Mouse (Mus musculus) bone marrow macrophage, adult 2 months (primary cell): ENCODE data around the gene Olfr1412. TPM values are rescaled to one million over a fixed set of nuclear protein-coding genes. Genes with fewer than 3 reads are reported as not detected.

Experiments
- H3K27ac ChIP-seq: 2 replicates; pipeline ENCODE4 v1.5.1; 2012; ENCODE audit warnings: low read depth, low read length; ENCODE audit not compliant: insufficient read depth
- H3K4me1 ChIP-seq: 2 replicates; pipeline ENCODE4 v1.6.1; 2012; ENCODE audit warnings: low read length; ENCODE audit not compliant: control insufficient read depth, insufficient read depth
- H3K4me3 ChIP-seq: 2 replicates; pipeline ENCODE4 v1.5.1; 2012; ENCODE audit warnings: mild to moderate bottlenecking, low read length, moderate library complexity; ENCODE audit not compliant: insufficient read depth
- CTCF ChIP-seq: IDR thresholded peaks from 2 replicates; pipeline ENCODE4 v1.5.1; 2012; ENCODE audit warnings: low read depth, mild to moderate bottlenecking, low read length, moderate library complexity
- POLR2A ChIP-seq: IDR thresholded peaks from 2 replicates; pipeline ENCODE4 v1.6.1; 2012; ENCODE audit warnings: mild to moderate bottlenecking, low read depth, low read length, borderline replicate concordance
- polyA plus RNA-seq: library from polyadenylated mRNA; stranded (reverse); fragments of >200 nt; gene quantifications from 2 replicates; pipeline ENCODE4 v1.2.4, GENCODE M21; 2012; ENCODE audit not compliant: missing spikeins, insufficient read depth, insufficient read length

The Olfr1412 gene
- polyA plus RNA-seq, 1 experiment: not detected

GRCm38 (mm10) chr1:92634976-92635599, 49.5 kb downstream of the Olfr1412 start:
- Histone ChIP-seq H3K4me1 (peaks cover 10% of the 10 kb centered on the region), H3K4me3 (no peak overlapping the region), H3K27ac (no peak overlapping the region)
- no peak for TF ChIP-seq CTCF
- TF ChIP-seq POLR2A: no peak

DNA sequence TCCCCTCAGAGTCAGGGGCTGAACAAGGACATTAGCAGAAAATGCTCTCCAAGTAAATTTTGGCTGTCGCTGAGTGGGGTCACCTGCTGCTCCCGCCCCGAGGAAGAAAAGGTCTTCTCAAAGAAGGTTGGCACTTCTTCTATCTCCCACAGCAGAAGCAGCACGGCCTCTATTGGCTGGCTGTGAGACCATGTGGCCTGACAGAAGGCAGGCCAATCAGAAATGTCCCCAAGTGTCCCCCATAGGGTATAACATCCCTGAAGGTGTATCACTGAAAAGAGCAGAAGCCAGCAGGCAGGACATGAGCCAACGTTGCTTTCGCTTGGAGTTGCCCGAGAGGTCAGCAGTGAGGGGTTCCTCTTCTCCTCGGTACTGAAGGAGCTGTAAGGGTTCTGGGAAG, 50.4 kb downstream of the Olfr1412 start:
- TF ChIP-seq POLR2A (no peak), CTCF (no peak)
- no peak overlapping the region for H3K4me3 ChIP-seq
- H3K4me1 ChIP-seq: peaks cover 10% of the 10 kb centered on the region
- H3K27ac ChIP-seq: no peak overlapping the region

DNA sequence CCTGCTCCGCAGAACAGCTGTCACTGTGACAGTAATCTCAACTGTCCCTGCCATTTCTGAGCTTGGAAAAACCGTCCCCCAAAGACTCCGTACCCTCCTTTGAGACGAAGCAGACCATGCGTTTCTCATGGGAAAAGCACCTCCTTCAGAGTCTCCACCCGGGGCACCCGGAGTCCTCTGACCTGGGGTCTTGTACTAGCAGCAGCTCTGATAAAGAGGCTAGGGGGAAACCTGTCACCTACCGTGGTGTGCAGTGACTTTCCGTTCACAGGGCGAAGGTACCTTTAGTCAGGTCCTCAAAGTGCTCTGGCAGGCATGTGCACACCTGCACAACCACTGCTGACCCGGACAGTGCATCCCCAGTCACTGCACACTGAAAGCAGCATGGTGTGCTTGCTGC, 51.1 kb downstream of the Olfr1412 start:
- H3K4me1 ChIP-seq: peaks cover 10% of the 10 kb centered on the region
- no peak overlapping the region for H3K27ac ChIP-seq
- no peak overlapping the region for H3K4me3 ChIP-seq
- TF ChIP-seq CTCF (no peak), POLR2A (no peak)

DNA sequence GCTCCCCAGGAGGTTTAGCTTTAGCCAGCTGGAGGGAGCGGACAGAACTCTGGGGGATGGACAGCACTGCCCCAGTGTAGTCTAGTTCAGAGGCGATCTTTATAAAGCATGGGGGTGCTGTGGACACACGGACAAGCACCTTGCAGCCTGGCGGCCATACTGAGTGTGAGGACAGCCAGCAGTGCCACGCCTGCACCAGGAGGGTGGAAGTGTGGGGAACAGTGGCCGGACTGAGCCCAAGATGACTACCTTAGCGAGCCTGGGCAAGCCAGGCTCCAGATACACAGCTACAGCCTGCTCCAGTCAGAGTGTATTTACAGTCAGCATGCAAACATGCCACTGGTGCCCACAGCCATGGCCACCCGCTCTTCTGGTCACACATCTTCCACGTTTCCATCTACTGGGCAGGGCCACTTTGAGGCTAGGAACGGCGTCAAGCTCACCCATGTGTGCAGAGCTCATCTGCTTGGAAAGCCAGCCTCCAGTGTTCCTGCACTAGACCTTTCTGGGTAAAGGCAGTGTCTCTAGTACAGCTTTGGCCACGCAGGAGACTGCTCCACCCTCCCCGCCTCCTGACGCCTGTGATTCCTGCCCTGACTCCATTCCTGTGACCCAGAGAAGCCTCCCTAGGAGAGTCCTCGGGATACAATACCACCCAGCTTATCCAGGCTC, 52.1 kb downstream of the Olfr1412 start:
- TF ChIP-seq POLR2A: no peak
- TF ChIP-seq CTCF: no peak
- no peak overlapping the region for H3K4me3 ChIP-seq
- H3K27ac ChIP-seq: no peak overlapping the region
- peaks cover 16% of the 10 kb centered on the region for H3K4me1 ChIP-seq

DNA sequence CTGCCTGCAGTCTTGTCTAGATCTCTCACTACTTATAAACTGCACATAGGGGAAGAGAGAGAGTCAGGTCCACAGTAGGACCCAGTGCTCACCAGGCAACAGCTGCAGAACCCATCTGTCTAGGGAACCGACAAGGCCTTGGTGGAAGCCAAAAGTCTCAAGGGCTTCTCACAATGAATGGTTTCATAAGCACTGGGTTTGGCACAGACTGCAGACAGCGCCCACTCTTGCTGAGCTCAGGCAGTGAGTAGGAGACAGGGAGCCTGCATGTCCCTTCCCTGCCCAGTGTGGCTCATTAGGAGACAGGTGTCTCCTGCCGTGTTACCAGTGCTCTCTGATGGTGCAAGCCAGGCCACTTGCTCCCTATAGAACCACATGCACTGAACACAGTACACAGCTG, 52.6 kb downstream of the Olfr1412 start:
- TF ChIP-seq CTCF: no peak
- TF ChIP-seq POLR2A: no peak
- Histone ChIP-seq H3K4me1 (peaks cover 16% of the 10 kb centered on the region), H3K4me3 (no peak overlapping the region), H3K27ac (no peak overlapping the region)

DNA sequence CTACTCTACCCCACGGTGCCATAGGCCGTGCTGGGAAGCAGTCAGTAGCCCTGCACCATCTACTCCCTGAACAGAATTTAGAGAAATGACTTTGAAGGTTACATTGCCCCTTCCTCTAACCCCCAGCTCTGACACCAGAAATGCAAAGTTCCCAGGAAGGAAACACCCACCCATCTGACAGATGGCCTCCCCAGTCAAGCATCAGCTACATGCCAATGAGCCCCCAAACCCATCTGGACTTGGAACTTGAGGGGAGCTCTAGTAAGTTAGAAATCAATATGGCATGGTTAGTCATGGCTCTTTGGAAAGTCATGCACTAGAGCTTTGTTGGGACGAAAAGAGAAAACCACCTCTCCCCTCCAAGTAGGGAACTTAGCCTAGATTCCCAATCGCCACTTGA, 53.2 kb downstream of the Olfr1412 start:
- no peak for TF ChIP-seq POLR2A
- no peak overlapping the region for H3K4me3 ChIP-seq
- no peak overlapping the region for H3K27ac ChIP-seq
- peaks cover 16% of the 10 kb centered on the region for H3K4me1 ChIP-seq

- TF ChIP-seq CTCF (no peak), POLR2A (no peak)
- peak overlapping the region; percentile 40 for H3K27ac ChIP-seq
- H3K4me1 ChIP-seq: peaks cover 16% of the 10 kb centered on the region
- H3K4me3 ChIP-seq: peak overlapping the region; percentile 75
Observed at GRCm38 (mm10) chr1:92640393-92640792, 54.8 kb downstream of the Olfr1412 start.

Other genes with a start within 250 kb of the Olfr1412 start
- gene Ndufa10, start 111.9 kb upstream of the Olfr1412 start, polyA plus RNA-seq: 107 and 123 TPM in 2 replicates
- gene Olfr1416, start 100.7 kb upstream of the Olfr1412 start, polyA plus RNA-seq: not detected in 2 replicates
- not detected in 2 replicates for gene Olfr1415, start 89.7 kb upstream of the Olfr1412 start, polyA plus RNA-seq
- gene Olfr1414, start 67.1 kb upstream of the Olfr1412 start, polyA plus RNA-seq: not detected in 2 replicates
- not detected in 2 replicates for gene Olfr1413, start 14.5 kb upstream of the Olfr1412 start, polyA plus RNA-seq
- not detected in 2 replicates for gene Olfr1411, start 8.6 kb downstream of the Olfr1412 start, polyA plus RNA-seq
- gene Olfr1410, start 20.0 kb downstream of the Olfr1412 start, polyA plus RNA-seq: not detected in 2 replicates
- not detected in 2 replicates for gene Olfr12, start 32.0 kb downstream of the Olfr1412 start, polyA plus RNA-seq
- gene Cops9, start 56.2 kb downstream of the Olfr1412 start, polyA plus RNA-seq: 221 and 248 TPM in 2 replicates
- gene Otos, start 63.1 kb downstream of the Olfr1412 start, polyA plus RNA-seq: 0.80 TPM in 1 of 2 replicates, not detected in the other
- 3.6 and 4.2 TPM in 2 replicates for gene Gpc1, start 245.9 kb downstream of the Olfr1412 start, polyA plus RNA-seq